Mouse (Mus musculus) lung, postnatal 36 days (tissue): Measurements from ENCODE around the gene Olfr1209.

Experiments
- DNase-seq: peaks from one replicate; pipeline ENCODE4 v3.0.0; 2022; ENCODE audit warnings: mixed read lengths

Gene Olfr1209

DNA sequence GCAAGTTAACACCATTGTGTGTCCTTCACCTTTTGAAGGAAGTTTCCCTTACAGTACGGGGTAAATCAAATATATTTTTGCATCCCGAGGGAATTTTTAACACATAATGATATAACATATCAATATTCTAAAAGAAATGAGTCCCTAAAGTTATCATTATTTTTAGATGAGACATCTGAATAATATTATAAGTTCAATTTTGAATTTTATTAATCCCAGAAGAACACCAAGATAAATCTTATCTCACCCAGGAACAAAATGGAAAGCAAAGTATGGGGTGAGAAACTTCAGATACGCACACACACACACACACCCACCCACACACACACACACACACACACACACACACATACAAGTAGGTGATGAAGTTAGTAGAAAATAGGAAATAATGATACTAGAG lies at the start of gene Olfr1209:
Gene Olfr1209, minus strand, starts transcription at position 101 of the 400 bp plus-strand sequence.
- no peak for DNase-seq

DNA sequence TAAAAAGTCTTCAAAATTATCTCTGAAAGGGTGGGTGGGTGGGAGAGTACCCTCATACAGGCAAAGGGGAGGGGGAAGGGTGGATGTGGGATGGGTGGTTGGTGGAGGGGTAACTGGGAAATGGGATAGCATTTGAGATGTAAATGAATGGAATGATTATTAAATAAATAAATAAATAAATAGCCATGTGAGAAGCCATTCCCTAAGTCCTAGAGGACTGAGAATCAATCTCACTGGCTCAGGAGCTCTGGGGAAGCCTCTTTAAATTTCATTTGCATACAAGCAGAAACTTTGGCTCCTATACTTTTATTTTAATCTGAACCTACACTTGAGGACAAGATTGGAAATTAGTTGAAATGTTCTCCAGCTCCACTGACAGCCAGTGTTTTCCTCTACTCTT lies 38.7 kb upstream of the Olfr1209 start, which contains the start of gene Olfr1212:
Gene Olfr1212, plus strand, starts transcription at position 301 of the 400 bp plus-strand sequence.
- no peak for DNase-seq

DNA sequence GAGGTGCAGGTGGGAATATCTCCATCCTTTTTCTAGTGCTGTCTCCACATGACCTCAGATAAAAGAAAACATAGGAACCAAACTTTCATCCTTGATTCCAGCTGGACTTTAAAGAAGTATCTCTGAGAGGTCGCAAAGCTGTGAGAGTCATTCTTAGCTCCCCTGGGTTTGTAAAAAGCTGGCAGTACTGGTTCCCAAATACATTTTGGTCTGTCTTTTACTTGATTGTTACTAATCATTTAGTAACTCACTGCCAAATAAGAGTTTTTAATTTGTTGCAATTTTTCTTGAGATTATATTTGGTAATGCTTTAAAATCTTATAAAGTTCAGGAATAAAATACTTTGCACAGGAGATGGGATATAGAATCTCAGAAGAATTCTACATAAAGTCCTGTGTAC lies 23.1 kb upstream of the Olfr1209 start, which contains the start of gene Olfr1211:
Gene Olfr1211, minus strand, starts transcription at position 101 of the 400 bp plus-strand sequence.
- no peak for DNase-seq

DNA sequence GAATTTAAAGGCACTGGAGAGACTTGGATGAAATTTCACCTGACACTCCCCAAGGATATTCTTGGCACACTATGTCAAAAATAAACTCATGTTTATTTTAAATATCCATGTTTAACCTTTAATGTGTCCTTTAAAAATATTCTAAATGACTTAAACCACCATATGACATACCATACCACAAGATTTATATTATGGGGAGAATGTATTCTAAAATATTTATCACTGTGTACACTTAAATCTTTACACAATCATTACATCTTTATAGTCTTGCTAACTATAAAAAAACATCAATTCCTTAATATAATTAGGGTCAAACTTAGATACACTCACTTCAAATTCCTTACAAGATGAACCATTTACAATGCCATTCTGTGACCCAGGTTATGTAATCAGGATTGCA lies 12.7 kb downstream of the Olfr1209 start, which contains the start of gene Olfr1208:
Gene Olfr1208, minus strand, starts transcription at position 101 of the 400 bp plus-strand sequence.
- DNase-seq = no peak

DNA sequence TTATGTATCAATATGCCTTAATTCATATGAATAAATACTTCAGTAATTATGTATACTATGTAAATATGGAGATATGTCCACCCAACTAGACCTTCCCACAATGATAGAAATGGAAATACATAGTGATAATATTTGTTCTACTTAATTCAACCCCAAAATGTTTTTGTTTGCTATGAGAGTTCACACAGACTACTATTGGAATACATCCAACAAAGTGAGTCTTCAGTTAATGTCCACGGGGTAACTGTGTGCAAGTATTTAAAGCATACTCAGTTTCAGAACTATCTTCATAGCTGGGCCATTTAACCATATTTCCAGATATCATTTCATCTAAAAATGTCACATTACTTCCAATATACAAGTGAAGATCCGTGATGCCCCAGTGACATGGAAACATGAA lies 52.0 kb downstream of the Olfr1209 start, which contains the start of gene Olfr1206:
Gene Olfr1206, plus strand, starts transcription at position 301 of the 400 bp plus-strand sequence.
- DNase-seq = no peak
